Mouse (Mus musculus) WW6 (cell line): ENCODE measurements at regions not wholly inside any gene's neighbourhood (a gene's known extent, or its start where the extent isn't known, plus 50 kb on each side); places are given as distances from the start of the nearest gene placed in this dataset.

Source experiments
- DNase-seq: peaks from one replicate; pipeline ENCODE4 v3.0.0-alpha.2; 2013; ENCODE audit warnings: low read depth, low spot score

DNA sequence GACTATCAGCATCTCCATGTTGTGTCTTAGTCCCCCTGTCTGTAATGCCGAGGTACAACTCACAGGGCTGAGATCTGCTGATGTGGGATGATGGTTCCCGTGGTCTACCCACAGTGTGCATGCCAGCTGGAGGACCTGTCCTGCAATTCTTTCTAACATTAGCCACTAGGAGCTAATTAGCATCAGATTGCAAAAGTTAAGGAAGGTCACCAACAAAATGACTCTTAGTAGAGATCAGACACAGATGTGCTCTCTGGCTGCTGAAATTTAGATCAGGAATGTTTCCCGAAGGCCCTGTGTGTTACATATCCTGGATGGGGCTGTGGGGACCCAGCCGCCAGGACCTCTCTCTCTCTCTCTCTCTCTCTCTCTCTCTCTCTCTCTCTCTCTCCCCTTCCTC lies 218.8 kb upstream of the 4931429L15Rik start:
- DNase-seq: no peak

DNA sequence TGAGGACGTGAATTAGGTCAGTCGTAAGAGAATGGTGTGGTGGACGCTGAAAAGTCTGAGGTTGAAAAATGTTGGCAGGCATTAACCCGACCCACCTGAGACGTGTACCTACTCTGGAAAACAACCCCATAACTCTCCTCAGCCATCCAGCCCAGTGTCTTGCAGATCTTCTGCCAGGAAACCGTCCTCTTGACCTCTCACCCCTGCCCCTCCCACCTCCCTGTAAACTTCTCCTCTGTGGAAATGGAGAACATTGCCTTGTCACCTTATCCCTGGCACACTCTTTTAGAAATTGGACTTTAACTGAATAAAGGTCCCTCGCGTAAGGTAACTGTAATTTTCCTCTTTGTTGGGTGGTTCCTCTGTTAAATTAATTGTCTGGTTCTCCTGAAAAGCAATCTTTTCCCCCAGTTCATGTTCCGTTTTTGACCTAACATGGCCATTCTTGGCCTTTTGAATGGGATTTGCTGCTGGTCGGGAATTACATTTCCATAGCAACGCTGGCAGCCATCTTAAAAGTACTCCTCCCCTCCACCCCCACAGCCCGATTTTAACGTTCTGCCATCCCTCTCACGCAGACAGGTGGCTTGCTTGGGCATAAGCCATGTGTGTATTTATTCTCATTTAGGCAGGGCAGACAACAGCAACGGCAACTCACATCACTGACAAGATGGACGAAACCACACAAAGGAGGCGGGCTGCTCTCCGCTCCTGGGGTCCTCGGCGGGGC lies 196.8 kb upstream of the 4931429L15Rik start:
- DNase-seq: peak; percentile 11

DNA sequence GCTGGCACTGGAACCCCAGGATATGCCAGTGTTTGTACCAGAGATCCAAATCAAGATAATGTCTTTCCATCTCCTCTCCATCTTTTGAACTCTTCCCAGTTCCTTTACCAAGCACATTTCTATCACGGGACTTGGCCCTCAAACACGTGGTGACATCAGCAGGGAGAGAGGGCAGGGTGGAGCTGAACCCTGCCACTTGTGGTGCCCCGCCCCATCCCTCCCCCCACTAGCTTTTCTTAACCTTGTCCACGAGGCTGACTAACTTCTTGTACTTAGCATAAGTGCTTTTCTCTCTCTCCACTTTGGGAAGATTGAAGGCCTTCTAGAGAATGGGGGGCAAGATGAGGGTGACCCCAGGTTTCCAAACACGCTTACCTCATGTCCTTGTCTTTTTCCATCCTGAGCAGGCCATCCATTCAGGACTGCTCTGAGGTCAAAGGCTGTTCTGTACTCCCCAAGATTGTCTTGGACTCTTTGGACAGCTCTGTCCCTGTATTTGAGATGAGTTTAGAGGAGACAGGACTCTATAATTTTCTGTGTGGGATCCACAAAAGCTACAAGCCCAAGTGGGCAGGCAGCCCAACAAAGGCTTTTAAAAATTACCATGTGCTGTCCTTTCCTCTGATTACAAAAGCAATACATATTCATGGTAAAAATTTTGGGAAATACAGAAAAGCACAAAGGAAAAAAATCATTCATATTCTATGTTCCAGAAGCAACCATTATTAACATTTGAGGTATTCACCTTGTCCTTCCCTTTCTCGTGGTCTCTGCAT lies 192.7 kb upstream of the 4931429L15Rik start:
- no peak for DNase-seq

DNA sequence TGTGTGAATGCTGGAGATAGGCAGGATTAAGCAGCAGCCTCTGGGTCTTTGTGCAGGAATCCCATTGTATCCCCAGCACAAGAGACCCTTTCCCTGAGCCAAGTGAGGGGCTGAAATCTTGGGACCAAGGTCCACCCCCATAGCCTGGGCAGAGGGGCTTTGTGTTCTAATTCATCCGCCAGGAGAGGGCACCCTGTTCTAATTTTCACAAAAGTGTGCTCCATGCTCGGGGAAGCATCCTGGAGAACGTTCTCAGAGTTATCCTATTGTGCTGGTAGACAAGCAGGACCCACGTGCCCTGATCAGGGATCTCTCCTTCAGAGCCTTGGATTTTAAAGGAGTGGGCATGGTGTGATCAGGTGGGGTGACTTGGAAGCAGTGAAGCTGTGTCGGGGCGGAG lies 191.5 kb upstream of the 4931429L15Rik start:
- no peak for DNase-seq

DNA sequence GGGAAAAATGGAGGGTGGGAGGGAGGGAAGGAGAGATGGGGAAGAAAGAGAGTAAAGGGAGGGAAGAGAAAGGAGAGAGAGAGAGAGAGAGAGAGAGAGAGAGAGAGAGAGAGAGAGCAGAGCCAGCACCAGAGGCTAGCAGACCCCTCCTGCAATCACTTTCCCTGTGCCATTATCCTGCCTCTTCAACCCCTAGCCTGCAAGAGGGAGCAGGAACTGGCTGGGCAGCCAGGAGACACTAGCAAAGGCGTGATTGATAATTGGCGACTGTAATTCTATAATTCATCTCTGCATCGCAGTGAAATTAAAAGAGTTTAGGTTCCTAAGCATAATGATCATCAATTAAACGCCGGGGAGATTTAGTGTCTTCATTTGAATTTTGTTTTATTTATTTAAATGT lies 190.1 kb upstream of the 4931429L15Rik start:
- no peak for DNase-seq

DNA sequence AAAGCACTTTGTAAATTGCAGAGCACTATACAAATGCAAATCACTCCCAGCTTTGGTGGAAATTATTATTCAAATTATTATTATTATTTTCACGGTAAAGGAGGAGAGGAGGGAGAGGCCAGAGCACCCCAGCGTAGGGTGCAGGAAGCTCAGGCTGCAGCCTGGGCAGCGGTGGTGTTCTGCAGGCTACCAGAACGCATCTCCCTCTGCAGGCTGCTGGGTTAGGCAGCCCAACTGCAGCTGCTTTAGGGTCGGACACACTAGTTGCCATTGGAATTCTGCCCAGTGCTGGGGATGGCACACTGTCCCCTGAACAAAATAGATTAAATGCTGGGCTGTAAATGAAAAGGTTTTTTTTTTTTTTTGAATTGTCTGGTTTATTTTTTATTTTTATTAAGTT lies 189.7 kb upstream of the 4931429L15Rik start:
- no peak for DNase-seq

DNA sequence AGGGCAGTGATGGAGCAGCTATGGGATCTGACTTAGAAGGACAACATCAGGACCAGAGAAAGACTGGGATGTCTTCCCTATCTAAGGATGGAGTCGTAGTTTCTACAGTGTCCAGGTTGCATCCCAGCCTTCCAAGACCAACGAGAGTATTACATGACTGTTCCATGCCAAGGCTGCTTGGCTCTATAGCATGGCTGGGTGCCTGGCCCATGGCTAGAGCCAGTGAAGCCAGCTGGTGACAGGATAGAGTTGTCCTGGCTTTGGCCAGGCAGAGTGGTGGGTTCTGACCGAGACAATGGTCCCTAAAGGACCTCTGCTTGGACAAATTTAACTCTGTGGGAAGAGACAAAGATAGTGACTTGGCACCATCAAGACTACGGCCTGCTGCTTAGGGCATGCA lies 187.2 kb upstream of the 4931429L15Rik start:
- no peak for DNase-seq

DNA sequence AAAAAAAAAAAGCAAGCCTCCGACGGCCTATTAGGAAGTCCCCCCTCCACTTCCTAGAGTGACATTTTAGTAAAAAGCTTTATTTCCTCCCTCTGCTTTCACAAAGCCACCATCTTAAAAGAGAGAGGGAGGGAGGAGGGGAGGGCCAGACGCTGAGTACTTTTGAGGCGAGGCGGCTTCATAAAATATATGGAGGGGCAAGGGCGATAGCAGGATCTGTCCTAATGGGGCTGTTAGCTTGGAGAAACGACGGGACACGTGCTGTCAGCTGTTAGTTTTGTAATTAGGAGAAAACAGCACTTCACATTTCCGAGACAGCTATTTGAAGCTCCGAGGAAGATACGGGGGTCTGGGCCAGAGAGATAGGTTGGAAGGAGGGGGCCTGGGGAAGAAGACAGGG lies 184.8 kb upstream of the 4931429L15Rik start:
- no peak for DNase-seq

DNA sequence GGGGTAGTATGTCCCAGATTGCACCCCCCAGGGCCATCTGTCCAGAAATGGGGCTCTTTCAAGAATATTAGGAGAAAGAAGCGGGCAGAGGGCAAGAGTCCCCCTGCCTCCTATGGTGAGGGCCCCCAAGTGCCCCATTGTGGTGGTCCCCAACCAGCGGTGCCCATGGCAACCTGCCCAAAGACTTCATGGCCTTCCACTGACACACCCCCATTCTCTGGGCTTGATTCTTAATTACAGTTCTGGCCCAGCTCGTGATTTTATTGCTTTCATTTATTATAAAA lies 184.3 kb upstream of the 4931429L15Rik start:
- no peak for DNase-seq

DNA sequence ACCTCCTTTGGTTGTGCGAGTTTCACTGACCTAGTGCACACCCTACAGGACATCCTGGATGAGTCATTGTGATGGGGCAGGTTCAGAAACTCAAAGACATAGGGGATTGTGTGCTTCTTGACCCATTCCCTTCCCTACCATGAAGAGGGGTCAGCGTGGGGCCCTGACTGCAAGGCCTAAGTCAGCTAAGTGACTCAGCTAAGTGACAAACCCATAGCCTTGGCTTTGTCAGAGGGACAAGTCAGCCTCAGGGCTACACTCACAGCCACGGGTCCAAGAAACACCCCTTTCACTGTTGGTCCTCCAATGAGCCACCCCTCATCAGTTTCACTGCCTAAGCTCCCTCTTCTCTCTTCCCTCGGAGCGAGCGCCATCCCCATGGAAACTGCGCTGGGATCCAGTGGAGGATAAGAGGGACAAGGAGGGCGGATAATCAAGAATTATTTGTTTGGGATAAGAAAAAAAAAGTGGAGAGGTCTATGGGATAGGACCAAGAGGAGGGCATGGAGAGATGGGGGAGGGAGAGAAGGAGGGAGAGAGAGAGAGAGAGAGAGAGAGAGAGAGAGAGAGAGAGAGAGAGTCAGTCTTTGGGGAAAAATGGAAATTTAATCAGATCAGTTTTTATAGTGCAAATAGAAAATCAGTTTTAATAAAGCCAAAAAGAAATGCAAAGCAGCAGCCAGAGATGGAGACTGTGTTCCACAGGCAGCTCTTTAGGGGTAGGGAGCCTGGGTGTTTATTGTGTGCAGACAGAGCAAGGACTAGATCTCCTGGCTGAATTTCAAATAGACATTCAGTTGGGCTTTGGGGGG lies 183.7 kb upstream of the 4931429L15Rik start:
- no peak for DNase-seq

DNA sequence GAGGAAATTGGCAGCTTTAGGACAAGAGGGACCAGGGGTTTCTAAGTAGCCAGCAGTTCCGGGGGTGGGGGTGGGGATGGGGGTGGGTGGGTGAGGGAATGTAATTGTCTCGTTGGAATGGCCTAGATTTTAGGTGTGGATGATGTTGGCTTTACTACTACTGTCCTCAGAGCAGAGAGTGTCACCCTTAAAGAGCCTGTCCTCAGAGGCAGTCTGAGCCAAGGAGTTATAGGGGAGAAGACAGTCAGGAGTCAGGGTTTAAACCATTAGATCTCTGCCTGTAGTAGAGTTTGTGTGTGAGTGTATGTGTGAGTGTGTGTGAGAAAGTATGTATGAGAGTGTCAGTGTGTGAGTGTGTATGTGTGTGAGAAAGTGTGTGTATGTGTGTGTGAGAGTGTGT lies 179.6 kb upstream of the 4931429L15Rik start:
- no peak for DNase-seq

DNA sequence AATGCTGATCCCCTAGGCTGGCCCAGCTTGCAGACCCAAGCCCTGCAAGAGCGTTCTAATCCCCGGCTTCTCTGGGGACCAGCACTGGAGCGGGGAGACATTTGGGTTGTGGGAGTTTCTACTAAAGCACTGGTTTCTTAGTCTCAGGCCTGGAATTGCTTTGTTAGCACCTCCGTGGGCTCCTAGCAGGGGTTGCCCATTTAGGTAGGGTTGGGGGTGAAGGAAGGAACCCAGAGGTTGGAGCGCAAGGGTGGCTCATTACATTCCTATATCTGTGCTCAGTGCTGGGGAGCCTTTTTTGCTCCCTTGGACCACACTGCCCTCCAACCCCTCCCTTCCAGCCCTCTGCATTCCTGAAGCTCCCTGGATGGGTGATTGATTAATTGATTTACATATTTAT lies 179.1 kb upstream of the 4931429L15Rik start:
- DNase-seq: no peak

DNA sequence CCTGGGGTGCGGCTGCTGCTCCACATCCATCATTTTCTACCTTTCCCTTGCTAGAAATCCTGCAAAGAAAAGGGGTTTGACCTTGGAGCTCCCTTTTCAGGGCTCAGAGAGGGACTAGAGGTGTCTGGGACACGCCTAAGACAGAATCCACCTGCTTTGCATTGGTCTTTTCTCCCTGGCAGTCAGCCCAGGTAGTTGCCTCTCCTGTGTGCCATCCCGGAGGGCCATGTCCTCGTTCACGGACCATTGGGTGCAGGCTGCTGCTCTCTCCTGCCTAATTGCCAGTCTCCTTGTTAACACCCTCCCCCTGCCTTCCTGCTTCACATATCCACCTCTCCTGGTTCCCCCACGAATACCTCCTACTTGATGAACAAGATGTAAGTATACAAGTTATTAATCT lies 175.5 kb upstream of the 4931429L15Rik start:
- DNase-seq: no peak

DNA sequence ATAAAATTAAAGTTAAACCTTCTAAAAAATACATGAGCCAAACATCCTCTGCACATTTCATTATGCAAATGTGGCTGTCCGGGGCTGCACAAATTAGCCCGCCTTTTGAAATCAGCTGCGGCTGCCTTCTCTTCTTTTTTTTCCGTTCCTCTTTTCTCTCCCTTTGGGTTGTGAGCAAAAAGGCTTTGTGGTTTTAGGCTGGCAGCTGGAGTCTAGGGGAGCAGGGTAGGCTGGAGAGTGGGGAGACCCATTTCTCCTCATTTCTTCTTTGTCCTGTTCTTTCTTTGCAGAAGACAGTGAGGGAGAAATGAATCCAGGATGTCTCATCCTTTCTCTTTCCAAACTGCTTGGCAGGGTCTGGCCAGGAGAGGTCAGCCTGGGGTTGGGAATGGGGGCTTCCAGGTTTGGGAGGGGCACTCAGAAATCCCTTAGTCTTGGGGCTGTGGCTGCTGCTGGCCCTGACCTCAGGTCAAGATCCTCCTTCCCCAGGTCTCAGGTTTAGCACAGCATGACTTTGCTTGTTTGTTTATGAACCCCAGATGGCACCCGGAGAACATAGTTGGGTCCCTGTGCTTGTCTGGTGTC lies 163.2 kb upstream of the 4931429L15Rik start:
- no peak for DNase-seq

DNA sequence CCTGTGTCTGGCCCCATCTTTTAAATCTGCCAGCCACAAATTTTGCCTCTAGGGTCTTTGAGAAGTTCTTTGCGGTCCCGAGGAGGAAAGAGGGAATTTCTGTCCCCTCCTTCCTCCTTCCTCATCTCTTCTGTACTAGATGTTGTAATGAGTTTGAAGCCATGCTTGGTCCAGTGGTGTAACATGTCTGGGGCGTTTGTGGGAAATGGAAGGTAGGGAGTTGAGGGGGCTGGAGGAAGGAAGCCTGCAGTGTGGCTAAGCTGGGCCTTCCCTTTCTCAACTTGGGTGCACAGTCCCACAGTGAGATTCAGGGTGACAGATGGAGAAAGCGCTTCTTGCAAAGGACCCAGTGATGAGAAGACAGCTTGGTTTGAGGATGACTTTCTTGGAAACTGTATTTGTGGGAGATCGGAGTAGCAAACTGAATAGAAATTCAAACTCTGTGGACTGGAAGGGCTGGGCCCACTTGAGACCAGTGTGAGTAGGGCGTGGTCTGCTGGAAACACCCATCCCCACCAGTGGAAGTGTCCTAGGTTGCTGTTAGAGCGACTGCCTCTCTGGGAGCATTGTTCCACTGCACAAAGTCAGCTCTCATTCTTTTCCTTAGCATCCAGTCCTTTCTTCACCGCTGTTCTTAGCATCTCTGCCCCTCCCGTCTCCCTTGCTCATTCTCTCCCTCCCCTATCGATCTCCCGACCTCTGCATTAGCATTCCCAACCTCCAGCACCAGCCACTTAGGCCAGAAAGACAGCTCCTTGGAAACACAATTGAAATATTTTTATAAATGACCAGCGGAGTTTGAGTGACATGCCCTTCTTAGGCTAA lies 162.5 kb upstream of the 4931429L15Rik start:
- no peak for DNase-seq

DNA sequence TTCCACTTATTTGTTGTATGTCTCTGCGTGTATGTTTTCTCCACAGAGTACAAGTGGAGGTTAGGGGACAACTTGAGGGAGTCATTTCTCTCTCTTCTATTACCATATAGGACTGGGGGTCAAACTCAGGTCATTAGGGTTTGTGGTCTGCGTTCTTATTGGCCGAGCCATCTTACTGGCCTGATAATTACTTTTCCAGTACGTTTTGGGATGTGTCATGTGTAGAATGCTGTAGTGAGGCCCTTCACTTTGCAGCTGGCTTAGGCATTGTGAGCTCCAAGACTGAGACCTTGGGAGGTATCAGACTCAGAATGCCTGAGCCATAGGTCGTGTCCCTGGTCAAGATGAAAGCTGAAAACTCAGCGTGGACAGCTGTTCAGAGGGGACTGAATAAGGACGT lies 161.7 kb upstream of the 4931429L15Rik start:
- DNase-seq: no peak

DNA sequence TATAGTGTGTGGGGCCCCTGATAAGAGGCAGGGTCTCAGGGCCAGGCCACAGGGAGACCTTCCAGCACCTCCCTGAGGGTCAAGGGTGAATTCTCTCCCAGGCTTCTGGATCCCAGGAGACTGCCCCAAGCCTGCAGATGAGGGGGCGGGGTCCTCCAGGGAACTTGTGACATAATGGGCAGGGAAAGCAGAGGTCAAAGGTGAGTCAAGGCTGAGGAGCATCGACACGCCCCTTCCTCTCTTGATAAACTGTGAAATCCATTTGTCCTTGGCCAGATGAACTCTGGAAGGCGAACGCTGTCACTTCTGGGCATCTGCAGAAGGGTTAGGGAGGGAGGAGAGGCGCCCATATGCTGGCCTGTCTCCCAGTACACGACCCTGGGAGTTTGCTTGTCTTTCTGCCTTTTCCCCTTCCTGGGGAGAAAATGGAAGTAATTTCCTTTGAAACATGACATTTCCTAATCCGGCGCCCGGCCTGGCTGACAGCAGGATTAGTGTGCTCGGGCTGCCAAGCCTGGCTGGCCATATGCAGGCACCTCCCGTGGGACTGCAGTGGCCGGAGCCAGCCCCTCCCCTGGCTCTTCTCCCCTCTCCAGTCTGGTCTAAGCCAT lies 160.4 kb upstream of the 4931429L15Rik start:
- peak; percentile 33 for DNase-seq

DNA sequence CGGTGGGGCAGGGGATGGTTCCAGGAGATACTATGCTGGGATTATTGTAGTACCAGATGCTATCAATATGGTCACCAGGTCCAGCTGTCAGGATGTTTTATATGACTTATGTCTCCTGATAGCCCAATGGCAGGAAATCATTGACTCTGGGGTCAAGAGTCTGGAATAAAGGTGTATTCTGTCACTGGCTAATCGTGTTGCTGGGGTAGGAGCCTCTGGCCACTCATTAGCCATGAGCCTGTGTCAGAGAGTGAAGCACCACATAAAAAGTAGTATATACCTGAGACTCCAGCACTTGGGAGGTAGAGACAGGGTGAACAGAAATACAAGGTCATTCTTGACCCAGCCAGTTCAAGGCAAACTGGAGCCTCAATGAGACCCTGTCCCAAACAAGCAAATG lies 158.8 kb upstream of the 4931429L15Rik start:
- DNase-seq: no peak

DNA sequence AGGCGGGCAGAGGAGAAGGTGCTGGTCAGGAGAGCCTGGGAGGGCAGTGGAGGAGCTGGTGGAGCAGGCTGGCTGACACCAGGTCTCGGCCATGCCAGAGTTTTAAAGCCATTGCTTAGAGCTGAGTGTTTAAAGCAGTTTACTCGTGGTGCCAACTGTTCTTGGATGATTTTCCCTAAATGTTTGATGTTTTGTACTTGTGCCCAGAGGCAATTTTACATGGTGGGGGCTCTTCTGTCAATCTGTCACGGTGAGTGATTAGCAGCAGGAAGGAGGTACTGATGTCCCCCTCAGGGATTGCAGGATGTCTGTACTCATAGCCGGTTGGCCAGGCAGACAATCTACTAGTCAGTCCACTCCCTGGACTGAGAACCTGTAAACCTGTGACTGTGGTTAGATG lies 156.7 kb upstream of the 4931429L15Rik start:
- DNase-seq: no peak

DNA sequence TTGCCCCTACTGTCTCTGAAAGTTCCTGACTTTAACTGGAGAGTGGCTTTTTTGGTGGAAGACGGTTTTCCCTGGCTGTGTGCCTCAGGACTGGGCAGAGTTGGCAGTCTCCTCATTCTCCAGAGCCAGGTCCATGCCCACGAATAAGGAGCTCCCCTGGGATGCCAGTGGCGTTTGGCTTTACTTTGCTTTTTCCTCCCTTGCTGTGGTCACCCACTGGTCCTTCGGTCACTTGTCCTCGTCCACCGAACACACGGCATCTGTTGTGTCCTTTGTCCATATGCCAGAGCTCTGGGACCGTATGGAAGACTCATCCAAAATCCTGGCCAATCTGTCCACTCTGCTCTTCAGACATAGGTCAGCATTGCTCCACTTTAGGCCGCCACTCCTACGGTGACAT lies 153.9 kb upstream of the 4931429L15Rik start:
- DNase-seq: no peak

DNA sequence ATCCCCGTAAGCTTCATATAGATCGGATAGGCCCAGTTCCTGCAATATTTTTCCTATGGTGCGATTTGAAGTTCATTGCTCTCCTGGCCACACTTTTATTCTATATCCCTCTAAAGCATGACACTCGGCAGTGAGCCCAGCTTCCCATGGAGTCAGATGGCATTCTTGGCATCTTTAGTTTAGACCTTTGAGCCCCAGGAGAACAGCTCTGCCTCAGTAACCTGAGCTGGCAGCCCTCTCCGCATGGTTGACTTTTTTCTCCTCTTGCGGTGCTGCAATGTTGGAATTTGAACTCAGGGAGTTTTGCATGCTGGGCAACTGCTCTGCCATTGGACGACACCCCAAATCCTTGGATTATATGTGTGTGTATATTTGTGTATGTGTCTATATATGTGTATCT lies 149.7 kb upstream of the 4931429L15Rik start:
- no peak for DNase-seq
